9 mouse cellular contexts compared by ENCODE assay signal in genomic region chr6:38960791-38961426, GRCm38 (mm10).
DNase-seq lines count a peak whose midpoint lies in the region; ATAC-seq lines count a peak whose summit lies in the region.
"Had no signal": no experiment of that assay in that cellular context is flagged by ENCODE, and none has a peak within 500 bp of the region (broad histone marks: within the 10 kb centered on the region; RNA-seq: fewer than 3 reads in every experiment).

No protein-coding gene starts in this region.

- H3K4me2 ChIP-seq in hindbrain, embryonic 16.5 days (ENCODE audit: low read length), result no peak overlapping the region

- peak; percentile 36 for DNase-seq in kidney, adult 18-20 months
- DNase-seq in kidney, adult 8-10 months, result no peak
- DNase-seq in MN1 (ENCODE audit: low spot score), result peak; percentile 73
- peak; percentile 61 for DNase-seq in cerebellum, adult 9-10 months
- peak; percentile 32 for DNase-seq in ovary, postnatal 36 days (ENCODE audit: low spot score)
- DNase-seq in thymus, postnatal 36 days, result no peak
- DNase-seq in embryo, embryonic 9.5 days (ENCODE audit: extremely low spot score), result no peak

- 64% methylated on average over 12 of the region's 12 CpGs for WGBS in hindbrain, embryonic 16.5 days

- H3K4me1 ChIP-seq in hindbrain, embryonic 16.5 days (ENCODE audit: control insufficient read depth, insufficient read depth, low read depth, low read length), result peaks cover 3% of the 10 kb centered on the region; the same call in 1 of the 2 replicates

- no peaks in the 10 kb centered on the region for H3K36me3 ChIP-seq in hindbrain, embryonic 16.5 days (ENCODE audit: control insufficient read depth, insufficient read depth, low read length)

- no peak overlapping the region for H3K9ac ChIP-seq in hindbrain, embryonic 16.5 days (ENCODE audit: low read depth, low read length)

- peak; percentile 67 for ATAC-seq in hindbrain, embryonic 16.5 days

- H3K4me3 ChIP-seq in hindbrain, embryonic 16.5 days (ENCODE audit: low read length), result no peak overlapping the region

- no peaks in the 10 kb centered on the region for H3K9me3 ChIP-seq in hindbrain, embryonic 16.5 days (ENCODE audit: control insufficient read depth, low read length)

- H3K27me3 ChIP-seq in hindbrain, embryonic 16.5 days (replicated peaks; ENCODE audit: control insufficient read depth, insufficient read depth, low read length), result no peaks in the 10 kb centered on the region

- H3K27ac ChIP-seq in hindbrain, embryonic 16.5 days (ENCODE audit: low read depth, low read length), result no peak overlapping the region
- H3K27ac ChIP-seq: macrophage had no signal

Comparison
In these comparisons a context has a peak if more than half of its experiments do, and no peak if none do; other contexts are left out.
1. DNase-seq: peak in kidney, adult 18-20 months (single experiment), MN1 (single experiment), cerebellum, adult 9-10 months (single experiment) and ovary, postnatal 36 days (single experiment); none in kidney, adult 8-10 months (0 of 2), thymus, postnatal 36 days (0 of 2) and embryo, embryonic 9.5 days (single experiment).